Mouse (Mus musculus) hindbrain, embryonic 11.5 days (tissue): Measurements from ENCODE around the gene Zfp937. TPM values are rescaled to one million over a fixed set of nuclear protein-coding genes. Genes with fewer than 3 reads are reported as not detected.
"Not testable (repeated sequence)": the region's sequence is repeated elsewhere in the genome, so short reads cannot be mapped to it uniquely, and the experiment has no call there.

Experiments
- ATAC-seq: fragments of 200-750 bp; cut with Nextera tagmentation; 2 replicates; pipeline ENCODE4 v1.8.0; 2017; ENCODE audit warnings: mild to moderate bottlenecking, moderate TSS enrichment, moderate library complexity; ENCODE audit not compliant: low FRiP score
- DNase-seq: peaks from one replicate; pipeline ENCODE4 v3.0.0-alpha.2; 2015; ENCODE audit warnings: low spot score
- H3K27ac ChIP-seq: fragments of 300-500 bp; sonication (generic); 2 replicates; pipeline ENCODE4 v1.5.1; 2014; ENCODE audit warnings: mild to moderate bottlenecking, low read depth, low read length
- H3K27me3 ChIP-seq: fragments of 300-500 bp; sonication (generic); 2 replicates; pipeline ENCODE4 v1.6.1; 2014; ENCODE audit warnings: mild to moderate bottlenecking, low read length, moderate library complexity, mixed read lengths; ENCODE audit not compliant: control insufficient read depth, insufficient read depth
- H3K36me3 ChIP-seq: fragments of 300-500 bp; sonication (generic); 2 replicates; pipeline ENCODE4 v1.6.1; 2014; ENCODE audit warnings: mild to moderate bottlenecking, low read length, moderate library complexity, mixed read lengths; ENCODE audit not compliant: control insufficient read depth, insufficient read depth
- H3K4me1 ChIP-seq: fragments of 300-500 bp; sonication (generic); replicated peaks from 2 replicates; pipeline ENCODE4 v1.6.1; 2014; ENCODE audit warnings: low read length, mixed read lengths; ENCODE audit not compliant: control insufficient read depth, insufficient read depth
- H3K4me2 ChIP-seq: fragments of 300-500 bp; sonication (generic); replicated peaks from 2 replicates; pipeline ENCODE4 v1.6.1; 2014; ENCODE audit warnings: mild to moderate bottlenecking, low read depth, low read length
- H3K4me3 ChIP-seq: fragments of 300-500 bp; sonication (generic); 2 replicates; pipeline ENCODE4 v1.5.1; 2014; ENCODE audit warnings: low read depth, low read length
- H3K9ac ChIP-seq: fragments of 300-500 bp; sonication (generic); 2 replicates; pipeline ENCODE4 v1.6.1; 2014; ENCODE audit warnings: low read depth, low read length
- H3K9me3 ChIP-seq: fragments of 300-500 bp; sonication (generic); 2 replicates; pipeline ENCODE4 v1.6.1; 2016; ENCODE audit warnings: low read length; ENCODE audit not compliant: control insufficient read depth
- WGBS: fragments of 180-500 bp; shearing (Covaris S2); extraction: QIAGEN DNeasy Blood & Tissue Kit; methylation state at CpG from one replicate; pipeline ENCODE4 v1.1.7; 2014; 5-methylcytosine and 5-hydroxymethylcytosine counted together
- polyA plus RNA-seq: library from polyadenylated mRNA; unstranded; fragments of >200 nt; fragmentation: Nextera tagmentation; extraction: Ambion mirVana; gene quantifications from 2 replicates; pipeline ENCODE4 v1.2.1, GENCODE M21; 2014

The Zfp937 gene
- polyA plus RNA-seq, result 11.7 and 13.8 TPM in 2 replicates

DNA sequence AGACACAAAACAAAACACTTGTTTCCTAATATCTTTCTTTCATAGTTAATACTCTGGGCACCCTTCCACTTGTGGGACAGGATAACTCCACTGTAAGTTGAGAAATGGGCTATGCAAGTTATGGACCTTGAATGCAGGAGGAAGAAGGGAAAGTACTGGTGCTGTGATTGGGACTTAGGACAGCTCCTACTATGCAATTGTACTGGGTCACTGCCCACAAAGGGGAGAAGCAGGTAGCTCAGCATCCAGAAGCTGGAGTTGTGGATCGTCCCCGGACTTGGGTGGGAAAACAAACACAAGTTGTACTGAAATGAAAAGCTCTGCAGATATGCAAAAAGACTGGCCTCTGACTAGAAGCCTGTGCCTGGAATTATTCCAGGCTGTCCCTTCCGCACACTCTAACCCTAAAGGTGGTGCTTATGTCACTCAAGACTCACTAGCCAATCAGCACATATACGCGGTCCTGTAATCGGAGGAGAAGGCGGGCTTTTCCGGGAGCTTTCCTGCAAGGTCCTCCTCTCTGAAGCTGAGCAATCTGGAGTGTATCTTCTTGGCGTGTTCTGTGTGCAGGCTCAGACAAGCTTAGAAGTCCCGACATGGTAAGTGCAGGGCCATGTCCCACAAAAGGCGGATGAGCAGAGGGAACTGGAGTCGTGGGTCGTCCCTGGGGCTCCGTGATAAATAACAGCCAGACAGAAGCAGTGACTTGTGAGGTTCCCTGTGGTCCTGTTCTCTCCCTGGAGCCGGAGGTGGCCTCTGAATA, at the start of gene Zfp937:
Gene Zfp937, plus strand, starts transcription at position 474 of the 763 bp plus-strand sequence.
- 2% methylated on average over 15 of the region's 15 CpGs for WGBS
- not testable (repeated sequence) for H3K27me3 ChIP-seq, H3K9me3 ChIP-seq, H3K36me3 ChIP-seq, H3K27ac ChIP-seq, H3K4me1 ChIP-seq
- Histone ChIP-seq H3K9ac (0 out of 2 replicates have a peak within 1 kb of the TSS, but pooled peaks have one; percentile 27), H3K4me2 (peak within 1 kb of the TSS; percentile 25), H3K4me3 (peak within 1 kb of the TSS; percentile 34)
- ATAC-seq (peak; percentile 100), DNase-seq (peak; percentile 56)

DNA sequence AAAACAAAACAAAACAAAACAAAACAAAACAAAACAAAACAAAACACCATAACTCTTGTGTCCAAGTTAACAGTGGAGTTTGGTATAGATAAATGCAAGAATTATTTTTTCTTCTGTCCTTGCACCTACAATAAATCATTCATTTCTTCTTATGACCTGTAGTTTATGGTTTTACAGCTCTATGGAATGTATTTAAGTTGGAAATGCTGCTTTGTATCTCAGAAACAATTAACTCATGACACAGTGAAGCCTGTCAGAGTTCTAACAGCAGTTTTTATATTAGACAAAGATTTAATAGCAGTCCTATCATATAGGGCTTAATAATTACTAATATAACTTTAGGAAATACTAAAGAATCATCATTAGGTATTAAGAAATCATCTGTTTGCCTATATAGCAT, 44.0 kb upstream of the Zfp937 start:
- peaks cover 3% of the 10 kb centered on the region; the same call in 1 of the 2 replicates for H3K9me3 ChIP-seq
- no peaks in the 10 kb centered on the region for H3K36me3 ChIP-seq
- no peaks in the 10 kb centered on the region for H3K4me1 ChIP-seq
- H3K4me3 ChIP-seq, result no peak overlapping the region
- H3K27ac ChIP-seq, result no peak overlapping the region
- DNase-seq (no peak), ATAC-seq (no peak)
- no peak overlapping the region for H3K4me2 ChIP-seq
- no peaks in the 10 kb centered on the region for H3K27me3 ChIP-seq
- H3K9ac ChIP-seq, result no peak overlapping the region

- H3K4me1 ChIP-seq, H3K27ac ChIP-seq, H3K4me2 ChIP-seq, ATAC-seq, H3K27me3 ChIP-seq, H3K9ac ChIP-seq, H3K36me3 ChIP-seq, H3K4me3 ChIP-seq, H3K9me3 ChIP-seq, DNase-seq: not testable (repeated sequence)
- 79% methylated on average over 4 of the region's 4 CpGs for WGBS
These were observed 38.3 kb upstream of the Zfp937 start, which contains the start of gene Gm10770 for GRCm38 (mm10) chr2:150179579-150179978. Gene Gm10770 (minus strand): TSS chr2:150179679.

DNA sequence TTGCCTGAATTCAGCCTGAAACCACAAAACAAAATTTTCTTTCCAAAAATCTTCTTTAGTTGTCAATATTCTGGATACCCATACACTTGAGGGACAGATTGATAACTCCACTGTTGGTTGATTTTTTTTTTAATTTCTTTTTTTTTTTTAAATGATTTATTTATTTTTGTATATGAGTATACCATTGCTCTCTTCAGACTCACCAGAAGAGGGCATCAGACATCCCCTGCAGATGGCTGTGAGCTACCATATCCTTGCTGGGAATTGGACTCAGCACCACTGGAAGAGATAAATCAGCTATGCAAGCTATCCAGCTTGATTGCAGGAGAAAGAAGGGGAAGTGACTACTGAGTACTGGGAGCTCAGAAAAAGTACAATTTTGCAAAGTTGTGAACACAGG, 36.8 kb upstream of the Zfp937 start:
- DNase-seq, H3K9ac ChIP-seq, H3K4me3 ChIP-seq, H3K4me2 ChIP-seq, H3K27ac ChIP-seq, ATAC-seq, H3K27me3 ChIP-seq, H3K4me1 ChIP-seq, H3K36me3 ChIP-seq, H3K9me3 ChIP-seq: not testable (repeated sequence)

GRCm38 (mm10) chr2:150181570-150181999, 36.3 kb upstream of the Zfp937 start, which contains the start of gene Gm14139:
Gene Gm14139 (plus strand): TSS chr2:150181755.
- not testable (repeated sequence) for H3K4me2 ChIP-seq

DNA sequence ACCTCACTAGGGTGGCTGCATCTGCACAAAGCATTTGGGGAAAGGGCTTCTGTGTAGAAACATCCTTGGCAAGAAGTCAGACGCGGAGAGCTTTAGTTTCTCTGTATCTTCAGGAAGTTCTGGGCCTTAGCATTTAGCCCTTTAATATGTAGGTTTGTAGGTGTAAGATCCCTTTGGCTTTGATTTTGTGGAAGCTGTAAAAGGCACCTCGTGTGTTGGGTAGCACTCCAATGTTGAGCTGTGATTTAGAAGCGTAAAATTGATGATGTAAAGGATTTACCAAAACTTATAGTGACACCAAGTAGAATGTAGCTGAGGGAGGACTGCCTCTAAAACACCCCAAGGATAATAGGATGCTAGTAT, 471 bp downstream of the Zfp937 start:
- peak; percentile 20; the same call in 1 of the 2 replicates for ATAC-seq
- H3K27ac ChIP-seq, result not testable (repeated sequence)

More at GRCm38 (mm10) chr2:150181570-150181999, 36.3 kb upstream of the Zfp937 start, which contains the start of gene Gm14139:
- H3K36me3 ChIP-seq, H3K9ac ChIP-seq, H3K4me3 ChIP-seq, H3K9me3 ChIP-seq, ATAC-seq, H3K27ac ChIP-seq, DNase-seq, H3K27me3 ChIP-seq, H3K4me1 ChIP-seq: not testable (repeated sequence)
- 78% methylated on average over 7 of the region's 7 CpGs for WGBS

DNA sequence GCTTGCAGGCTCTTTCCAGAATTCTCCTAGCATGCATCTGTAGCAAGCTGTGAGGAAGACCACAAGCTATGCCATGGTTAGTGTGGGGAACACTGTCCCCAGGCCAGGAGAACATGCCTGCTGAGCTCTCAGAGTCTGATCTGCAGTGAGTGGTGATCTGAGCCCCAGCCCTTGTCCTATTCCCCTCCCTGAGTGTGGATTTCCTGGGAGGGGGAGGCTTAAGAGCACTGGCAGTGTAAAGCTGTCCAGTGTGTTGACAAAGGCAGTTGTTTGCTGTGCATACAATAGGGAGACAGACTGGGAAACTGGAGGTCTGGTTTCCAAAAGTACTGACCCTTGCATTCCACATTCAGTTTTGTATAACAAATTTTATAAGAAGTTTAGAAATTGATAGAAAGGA, 5.4 kb downstream of the Zfp937 start:
- not testable (repeated sequence) for H3K9me3 ChIP-seq, H3K9ac ChIP-seq, H3K27me3 ChIP-seq, H3K4me3 ChIP-seq, H3K27ac ChIP-seq, H3K4me2 ChIP-seq, DNase-seq, H3K36me3 ChIP-seq, ATAC-seq, H3K4me1 ChIP-seq

More for the DNA sequence above, 471 bp downstream of the Zfp937 start:
- H3K36me3 ChIP-seq, DNase-seq, H3K9me3 ChIP-seq, H3K4me1 ChIP-seq, H3K27me3 ChIP-seq: not testable (repeated sequence)
- Histone ChIP-seq H3K4me3 (peak overlapping the region; percentile 34), H3K9ac (0 out of 2 replicates have a peak overlapping the region, but pooled peaks have one; percentile 27), H3K4me2 (peak overlapping the region; percentile 25)
- 21% methylated on average over 3 of the region's 4 CpGs for WGBS

DNA sequence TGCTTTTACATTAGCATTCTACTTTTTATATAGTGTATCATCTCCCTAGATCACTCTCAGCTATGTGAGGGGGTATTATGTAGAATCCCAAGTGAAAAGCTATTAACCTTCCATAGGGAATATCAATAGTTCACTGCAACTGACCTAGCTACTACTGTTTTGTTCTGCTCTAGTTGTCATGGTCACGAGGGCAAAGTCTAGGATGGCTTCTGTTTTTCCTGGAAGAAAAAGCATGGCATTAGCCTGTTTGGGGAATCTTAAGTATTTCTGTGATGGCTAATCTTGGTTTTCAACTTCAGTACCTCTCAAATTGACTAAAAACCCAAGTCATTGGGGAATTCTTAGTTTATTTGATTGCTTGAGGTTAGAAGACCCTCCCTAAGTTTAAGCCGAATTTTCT, 25.3 kb downstream of the Zfp937 start:
- Histone ChIP-seq H3K27me3 (no peaks in the 10 kb centered on the region), H3K9ac (no peak overlapping the region), H3K4me2 (no peak overlapping the region), H3K36me3 (peaks cover 4% of the 10 kb centered on the region; the same call in 1 of the 2 replicates), H3K4me1 (no peaks in the 10 kb centered on the region), H3K4me3 (no peak overlapping the region), H3K27ac (no peak overlapping the region), H3K9me3 (peaks cover 3% of the 10 kb centered on the region; the same call in 1 of the 2 replicates)
- ATAC-seq (no peak), DNase-seq (no peak)
- WGBS, result 85% methylated on average over 2 of the region's 2 CpGs

DNA sequence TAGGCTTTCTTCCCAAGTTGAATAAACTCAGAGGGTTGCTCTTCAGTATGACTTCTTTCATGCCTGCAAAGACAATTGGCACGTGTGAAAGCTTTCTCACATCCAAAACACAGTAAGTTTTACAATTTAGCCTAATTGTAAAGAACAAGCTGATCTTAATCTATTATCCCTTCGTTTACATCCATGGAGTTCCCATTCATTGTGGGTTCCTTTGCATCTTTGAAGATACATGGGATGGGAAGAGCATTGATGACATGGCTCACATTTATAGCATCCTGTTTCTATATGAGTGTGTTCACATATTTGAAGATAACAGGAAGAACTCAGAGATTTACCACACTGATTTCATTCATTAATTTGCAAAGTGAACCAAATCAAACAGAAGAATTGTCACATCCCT, 37.6 kb downstream of the Zfp937 start, which contains the start of gene Gm21994:
Gene Gm21994, minus strand, starts transcription at position 101 of the 400 bp plus-strand sequence.
- not testable (repeated sequence) for DNase-seq, ATAC-seq

More for the DNA sequence above, 37.6 kb downstream of the Zfp937 start, which contains the start of gene Gm21994:
- H3K4me2 ChIP-seq, H3K36me3 ChIP-seq, H3K4me1 ChIP-seq, H3K4me3 ChIP-seq, H3K27me3 ChIP-seq, H3K9me3 ChIP-seq, H3K9ac ChIP-seq, H3K27ac ChIP-seq: not testable (repeated sequence)
- WGBS, result 64% methylated on average over 2 of the region's 2 CpGs
